Mouse (Mus musculus) spleen, postnatal 10 days (tissue): Measurements from ENCODE around the gene Rxra.

Experiments used
- DNase-seq, 2 experiments: peaks; one replicate each; pipeline ENCODE4 v3.0.0; 2021 to 2022; ENCODE audit warnings: low spot score in 2 of 2

Gene Rxra

DNA sequence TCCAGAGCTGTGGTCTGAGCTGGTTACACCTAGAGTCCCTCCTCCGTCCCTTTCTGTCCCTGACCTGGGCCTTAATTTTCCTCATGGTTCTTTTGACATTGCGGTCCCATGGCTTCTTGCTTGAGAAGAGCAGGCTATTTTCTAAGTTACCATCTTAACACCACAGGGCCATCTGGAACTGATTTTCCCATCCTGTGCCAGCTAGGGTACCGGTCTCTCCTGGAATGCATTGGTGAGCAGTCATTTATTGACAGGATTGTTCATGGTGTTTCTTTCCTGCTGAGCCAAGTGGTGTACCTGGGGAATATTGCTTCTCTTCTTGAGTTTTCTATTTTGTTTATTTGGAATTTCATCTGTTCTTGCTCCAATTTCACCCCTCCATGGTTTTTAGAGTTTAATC, 131.4 kb downstream of the Rxra start:
- DNase-seq = no peak

- no peak for DNase-seq
Observed at GRCm38 (mm10) chr2:27809897-27810296, 133.7 kb downstream of the Rxra start.
